Mouse (Mus musculus) ovary, postnatal 36 days (tissue): ENCODE results near the gene Zfp523.

Experiments
- DNase-seq: peaks from one replicate; pipeline ENCODE4 v3.0.0; 2022; ENCODE audit warnings: low spot score, mixed read lengths

The Zfp523 gene

DNA sequence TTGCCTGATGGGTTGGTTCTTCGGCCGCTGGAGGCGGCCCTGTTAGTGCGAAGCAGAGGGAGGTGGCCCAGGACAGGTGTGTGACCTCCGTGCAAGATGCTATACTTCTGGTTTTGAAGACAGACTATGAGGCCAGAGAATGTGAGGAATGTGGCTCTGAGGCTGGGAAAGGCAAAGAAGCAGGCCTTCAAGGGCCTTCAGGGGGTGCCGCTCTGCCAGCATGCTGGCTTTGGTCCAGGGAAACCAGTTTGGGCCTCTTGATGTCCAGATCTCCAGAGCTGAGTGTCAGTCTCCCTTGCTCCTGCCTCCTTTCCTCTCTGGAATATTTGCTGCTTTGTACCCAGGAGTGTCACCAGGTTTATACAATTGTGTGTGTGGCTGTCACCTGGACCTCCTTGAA, 65.4 kb downstream of the Zfp523 start:
- no peak for DNase-seq

DNA sequence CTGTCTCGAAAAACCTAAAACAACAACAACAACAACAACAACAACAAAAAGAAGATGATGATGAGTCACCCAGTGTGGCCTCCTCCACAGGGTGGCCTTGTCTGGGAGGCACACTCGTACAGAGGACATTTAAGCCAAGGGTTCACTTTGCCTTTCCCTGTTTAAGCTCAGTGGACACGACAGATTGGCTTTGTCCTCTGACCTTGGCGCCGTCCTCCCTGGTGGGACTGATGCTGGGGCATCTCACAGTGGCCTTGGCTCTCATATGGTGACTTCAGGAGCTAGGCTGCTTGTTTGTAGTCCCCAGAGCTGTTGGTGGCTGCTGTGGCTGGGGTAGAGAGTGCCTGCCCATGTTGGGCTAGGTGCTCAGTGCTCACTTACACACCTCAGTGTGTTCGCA, 67.3 kb downstream of the Zfp523 start:
- DNase-seq, result no peak

DNA sequence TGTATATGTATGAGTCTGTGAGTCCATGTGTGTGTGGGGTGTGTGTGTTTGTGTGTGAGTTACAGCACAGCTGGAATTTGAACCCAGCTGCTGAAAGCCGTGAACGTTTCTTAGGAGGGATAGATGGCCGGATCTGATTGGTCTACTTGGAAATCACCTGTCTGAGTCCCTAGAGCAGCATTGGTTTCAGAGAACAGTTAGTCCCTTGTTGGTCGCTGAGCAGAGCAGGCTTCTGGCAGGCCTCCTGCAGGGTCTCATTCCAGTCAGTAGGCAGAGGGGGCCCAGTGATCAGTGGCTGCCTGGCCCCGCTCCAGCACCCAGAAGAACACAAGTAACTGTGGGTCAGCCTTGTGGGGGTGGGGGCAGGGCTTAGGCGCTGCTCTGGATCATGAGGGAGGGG, 67.8 kb downstream of the Zfp523 start:
- DNase-seq, result no peak

DNA sequence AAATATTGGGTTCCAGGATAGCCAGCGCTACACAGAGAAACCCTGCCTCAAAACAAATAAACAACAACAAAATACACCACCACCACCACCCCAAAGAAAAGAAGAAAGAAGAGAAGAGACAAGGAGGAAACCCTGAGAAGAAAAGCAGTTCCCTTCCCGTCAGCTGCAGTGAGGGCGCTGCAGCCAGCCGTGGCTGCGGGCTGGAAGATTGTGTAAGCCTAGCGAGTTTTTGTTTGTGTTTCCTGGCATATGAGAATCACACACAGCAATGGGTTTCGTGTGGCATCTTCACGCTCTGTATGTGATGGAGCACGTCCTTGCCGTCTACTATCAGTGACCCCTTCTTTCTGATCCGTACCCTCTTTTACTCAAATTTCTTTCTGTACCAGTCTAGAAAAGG, 69.7 kb downstream of the Zfp523 start:
- no peak for DNase-seq

DNA sequence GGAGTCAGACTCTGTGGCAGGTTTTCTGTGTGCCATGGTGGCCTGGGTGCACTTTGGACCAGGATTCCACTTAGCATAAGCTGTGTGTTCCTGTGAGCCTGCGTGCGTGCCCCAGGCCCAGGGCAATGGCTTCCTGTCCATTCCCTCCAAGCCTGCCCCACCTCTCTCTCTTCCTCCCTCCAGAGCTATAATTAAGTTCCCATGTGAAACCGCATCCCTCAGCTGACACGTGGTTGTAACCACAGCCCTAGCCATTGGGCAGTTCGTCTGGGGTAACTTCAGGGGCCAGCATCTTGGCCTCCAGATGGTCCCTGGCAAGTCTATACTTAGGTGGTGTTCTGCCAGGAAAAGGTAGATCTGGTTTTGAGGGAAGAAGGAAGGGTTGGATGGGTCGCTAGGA, 70.7 kb downstream of the Zfp523 start:
- no peak for DNase-seq

DNA sequence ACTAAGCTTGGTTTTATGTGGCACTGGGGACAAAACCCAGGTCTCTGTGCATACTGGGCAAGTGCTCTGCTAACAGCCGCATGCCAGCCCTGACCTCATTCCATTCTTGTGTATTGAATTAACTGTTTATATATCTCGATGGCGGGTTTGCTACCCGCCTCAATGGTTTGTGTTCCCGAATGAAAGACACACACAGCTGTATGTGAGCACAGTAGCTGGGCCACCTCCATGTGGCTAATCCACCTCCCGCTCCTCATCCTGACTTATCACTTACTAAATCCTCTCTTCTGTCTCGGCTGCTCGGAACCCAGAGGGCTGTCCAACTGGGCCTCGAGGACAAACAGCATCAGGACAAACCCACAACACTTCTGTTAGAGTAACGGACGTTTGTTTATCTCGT, 72.1 kb downstream of the Zfp523 start:
- DNase-seq, result no peak

DNA sequence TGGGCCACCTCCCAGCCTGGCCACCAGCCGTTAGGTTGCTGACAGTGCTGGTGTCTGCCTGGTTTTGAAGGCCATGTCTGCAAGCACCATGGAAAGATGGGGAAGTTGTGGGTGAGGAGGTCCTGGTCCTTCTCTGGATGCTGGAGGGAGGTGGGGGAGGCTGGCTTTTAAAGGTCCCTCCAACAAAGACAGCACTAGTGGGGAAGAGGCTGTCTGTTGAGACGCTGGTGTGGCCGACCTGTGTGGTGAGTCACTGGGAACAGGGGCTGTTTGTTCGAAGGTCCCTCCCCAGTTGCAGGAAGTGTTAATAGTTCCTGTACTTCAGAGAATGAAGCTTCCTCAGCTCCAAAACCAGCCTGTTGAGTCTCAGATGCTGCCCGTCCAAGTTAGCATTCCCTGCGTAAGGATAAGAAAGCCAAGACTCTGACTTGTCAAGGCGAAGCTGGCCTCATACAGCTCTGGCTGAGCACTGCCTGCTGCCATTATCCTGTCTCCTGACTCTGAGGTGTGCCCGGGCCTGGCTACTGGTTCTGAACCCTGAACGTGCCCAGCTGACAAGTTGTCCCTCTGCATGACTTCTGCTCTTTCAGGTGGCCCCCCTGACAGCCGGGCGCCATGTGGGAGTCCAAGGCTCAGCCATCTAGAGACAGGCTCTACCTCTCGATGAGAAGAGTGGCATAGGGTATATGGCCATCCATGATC, 74.8 kb downstream of the Zfp523 start:
- no peak for DNase-seq

DNA sequence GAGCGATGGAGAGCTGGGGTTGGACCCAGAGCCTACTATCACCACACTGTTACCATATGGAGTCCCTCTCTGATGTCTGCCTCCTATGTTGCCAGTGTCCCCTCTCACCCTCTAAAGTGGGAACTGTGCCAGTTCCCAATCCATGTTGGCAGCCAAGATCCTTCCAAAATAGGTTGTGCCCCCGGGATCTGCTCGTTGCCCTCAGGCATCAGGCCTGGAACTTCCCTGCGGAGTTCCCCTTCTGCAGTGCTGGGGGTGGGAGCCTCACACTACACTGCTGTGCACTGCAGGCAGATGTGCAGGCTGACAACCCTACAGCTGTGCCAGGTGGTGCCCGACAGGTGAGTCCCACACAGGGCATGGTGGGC, 75.3 kb downstream of the Zfp523 start:
- DNase-seq, result no peak

DNA sequence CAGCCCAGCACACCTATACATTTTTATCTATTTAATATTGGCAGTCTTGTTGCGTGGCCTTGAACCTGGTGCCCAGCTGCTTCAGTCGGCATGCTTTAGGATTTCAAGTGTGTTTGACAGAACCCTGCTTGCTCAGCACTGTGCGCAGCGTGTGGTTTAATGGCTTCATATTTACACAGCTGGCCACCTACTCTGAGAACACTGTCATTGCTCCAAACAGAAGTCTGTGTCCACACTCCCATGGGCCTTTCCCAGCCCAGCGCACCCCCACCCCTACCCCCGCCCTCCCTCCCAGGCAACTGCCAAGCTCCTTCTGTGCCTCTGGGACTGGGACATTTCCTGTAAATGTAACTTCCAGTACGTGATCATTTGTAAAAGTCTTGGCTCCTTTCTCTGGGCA, 76.3 kb downstream of the Zfp523 start:
- no peak for DNase-seq

DNA sequence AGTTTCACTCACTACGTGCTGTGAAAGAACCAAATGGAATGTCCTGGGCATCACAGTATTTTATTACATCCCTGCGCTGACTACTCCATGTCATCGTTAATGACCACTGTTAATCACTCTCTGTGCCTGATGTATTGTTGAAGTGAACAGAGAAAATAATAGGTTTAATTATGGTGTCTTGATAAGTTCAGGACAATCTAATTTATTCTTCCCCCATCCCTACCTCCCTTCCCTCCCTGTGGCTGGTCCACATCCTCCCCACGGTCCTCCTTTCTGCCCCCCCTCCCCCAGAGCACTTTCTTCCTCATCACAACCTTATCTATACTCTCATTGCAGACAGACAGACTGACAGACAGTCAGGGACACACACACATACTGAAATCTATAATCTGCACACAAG, 77.9 kb downstream of the Zfp523 start:
- no peak for DNase-seq
